Mouse (Mus musculus) limb, embryonic 10.5 days (tissue): ENCODE data around the gene Ift122. TPM values are rescaled to one million over a fixed set of nuclear protein-coding genes. Genes with fewer than 3 reads are reported as not detected.

Source experiments
- DNase-seq: peaks from one replicate; pipeline ENCODE4 v3.0.0-alpha.2; 2017; ENCODE audit warnings: low spot score
- H3K27ac ChIP-seq: fragments of 300-500 bp; sonication (generic); 2 replicates; pipeline ENCODE4 v1.5.1; 2016; ENCODE audit warnings: mild to moderate bottlenecking
- H3K27me3 ChIP-seq: fragments of 300-500 bp; sonication (generic); 2 replicates; pipeline ENCODE4 v1.6.1; 2016; ENCODE audit warnings: low read depth, mild to moderate bottlenecking; ENCODE audit not compliant: poor library complexity, severe bottlenecking
- H3K36me3 ChIP-seq: fragments of 300-500 bp; sonication (generic); 2 replicates; pipeline ENCODE4 v1.6.1; 2016; ENCODE audit warnings: mild to moderate bottlenecking, moderate library complexity
- H3K4me1 ChIP-seq: fragments of 300-500 bp; sonication (generic); 2 replicates; pipeline ENCODE4 v1.6.1; 2016
- H3K4me3 ChIP-seq: fragments of 300-500 bp; sonication (generic); 2 replicates; pipeline ENCODE4 v1.5.1; 2016; ENCODE audit warnings: mild to moderate bottlenecking, moderate library complexity
- H3K9me3 ChIP-seq: fragments of 300-500 bp; sonication (generic); replicated peaks from 2 replicates; pipeline ENCODE4 v1.6.1; 2016; ENCODE audit warnings: mild to moderate bottlenecking
- WGBS: fragments of 180-500 bp; shearing (Covaris S2); methylation state at CpG from one replicate; pipeline ENCODE4 v1.1.7; 2016; 5-methylcytosine and 5-hydroxymethylcytosine counted together
- polyA plus RNA-seq: library from polyadenylated mRNA; unstranded; fragments of >200 nt; fragmentation: Nextera tagmentation; extraction: Ambion mirVana; gene quantifications from 2 replicates; pipeline ENCODE4 v1.2.1, GENCODE M21; 2016

The Ift122 gene
- polyA plus RNA-seq, 1 experiment from 2014 or later, result 34.2 TPM

DNA sequence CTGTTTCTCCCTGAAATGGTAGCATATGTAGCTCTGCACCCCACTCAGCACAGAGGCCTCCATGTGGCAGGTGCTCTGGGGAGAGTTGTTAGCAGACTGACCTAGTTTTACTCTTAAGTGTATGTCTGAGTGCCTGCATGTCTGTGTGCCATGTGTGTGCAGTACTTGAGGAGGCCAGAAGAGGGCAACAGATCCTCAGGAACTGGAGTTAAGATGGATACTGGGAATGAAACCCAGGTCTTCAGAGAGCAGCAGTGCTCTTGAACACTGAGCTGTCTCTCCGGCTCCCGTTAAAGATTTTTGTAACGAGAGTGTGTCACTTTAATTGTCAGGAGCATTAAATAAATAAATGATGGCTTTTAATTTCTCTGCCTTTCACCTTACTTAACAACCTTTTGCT, 35.0 kb downstream of the Ift122 start:
- H3K4me1 ChIP-seq, result peaks cover 8% of the 10 kb centered on the region
- peaks cover 70% of the 10 kb centered on the region for H3K36me3 ChIP-seq
- WGBS, result 95% methylated on average over 3 of the region's 3 CpGs
- H3K9me3 ChIP-seq, result no peaks in the 10 kb centered on the region
- no peak overlapping the region for H3K4me3 ChIP-seq
- DNase-seq, result peak; percentile 41
- H3K27ac ChIP-seq, result no peak overlapping the region
- H3K27me3 ChIP-seq, result no peaks in the 10 kb centered on the region

DNA sequence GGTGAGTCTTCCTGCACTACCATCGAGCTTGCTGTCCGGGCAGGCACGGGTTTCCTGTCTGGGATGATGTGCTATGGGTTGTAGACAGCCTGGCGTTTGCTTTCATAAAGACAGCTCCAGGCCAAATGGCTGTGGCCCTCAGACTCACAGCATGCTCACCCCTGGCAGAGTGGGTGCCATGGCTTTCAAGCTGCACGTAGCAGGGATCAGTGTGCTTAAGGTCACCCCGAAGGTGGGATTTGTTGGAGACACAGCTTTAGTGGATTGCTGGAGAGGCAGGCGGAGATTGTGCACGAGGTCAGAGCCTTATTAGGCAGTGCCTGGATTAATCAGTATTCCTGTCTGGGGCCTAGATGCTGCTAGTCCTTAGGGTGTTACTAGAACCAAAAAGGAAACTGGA, 37.3 kb downstream of the Ift122 start:
- H3K4me3 ChIP-seq, result no peak overlapping the region
- H3K27me3 ChIP-seq, result no peaks in the 10 kb centered on the region
- peaks cover 71% of the 10 kb centered on the region for H3K36me3 ChIP-seq
- H3K9me3 ChIP-seq, result no peaks in the 10 kb centered on the region
- WGBS, result 89% methylated on average over 8 of the region's 8 CpGs
- DNase-seq, result no peak
- no peak overlapping the region for H3K27ac ChIP-seq
- H3K4me1 ChIP-seq, result peaks cover 8% of the 10 kb centered on the region

DNA sequence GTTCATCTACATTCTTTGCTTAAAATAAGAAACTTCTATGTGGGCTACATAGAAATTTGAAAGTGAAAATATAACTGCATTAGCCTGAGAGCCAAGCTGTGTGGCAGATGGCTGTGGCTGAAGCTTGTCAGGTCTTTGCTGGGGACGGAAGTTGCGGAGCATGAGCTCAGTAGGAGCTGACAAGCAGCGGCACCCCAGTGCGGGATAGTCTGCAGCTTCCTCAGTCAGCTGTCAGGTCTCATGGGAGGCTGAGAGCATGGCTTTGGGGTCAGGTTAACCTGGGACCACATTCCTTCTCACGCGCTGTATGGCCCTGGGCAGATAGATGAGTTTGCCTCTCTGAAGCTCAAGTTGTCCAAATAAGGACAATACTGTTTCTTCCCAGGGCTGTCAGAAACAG, 37.8 kb downstream of the Ift122 start:
- Histone ChIP-seq H3K27ac (no peak overlapping the region), H3K27me3 (no peaks in the 10 kb centered on the region), H3K4me3 (no peak overlapping the region), H3K36me3 (peaks cover 67% of the 10 kb centered on the region), H3K4me1 (peaks cover 8% of the 10 kb centered on the region), H3K9me3 (no peaks in the 10 kb centered on the region)
- no peak for DNase-seq
- WGBS, result 86% methylated on average over 6 of the region's 6 CpGs

DNA sequence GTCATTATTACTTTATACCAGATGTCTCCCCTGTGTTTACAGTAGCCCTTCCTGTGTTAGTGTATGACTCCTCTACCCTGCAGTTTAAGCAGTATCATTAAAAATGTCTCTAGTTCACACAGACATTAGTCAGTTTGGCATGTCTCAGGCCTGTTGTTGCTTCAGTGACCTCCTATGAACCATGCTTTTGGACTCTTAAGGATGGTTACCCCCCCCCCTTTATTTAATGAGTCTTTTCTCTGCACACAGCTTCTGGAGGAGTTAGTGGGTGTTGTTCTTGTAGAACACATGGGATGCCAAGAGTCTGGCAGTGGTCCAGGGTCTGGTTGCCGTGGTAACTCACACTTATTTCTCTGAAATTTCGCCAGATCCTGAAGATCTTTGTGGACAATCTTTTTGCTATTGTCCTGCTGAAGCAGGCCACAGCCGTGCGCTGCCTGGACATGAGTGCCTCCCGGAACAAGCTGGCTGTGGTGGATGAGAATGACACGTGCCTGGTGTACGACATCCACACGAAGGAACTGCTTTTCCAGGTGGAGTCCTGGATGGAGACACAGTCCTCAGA, 38.3 kb downstream of the Ift122 start:
- no peak overlapping the region for H3K27ac ChIP-seq
- peaks cover 65% of the 10 kb centered on the region for H3K36me3 ChIP-seq
- no peak overlapping the region for H3K4me3 ChIP-seq
- H3K4me1 ChIP-seq, result peaks cover 7% of the 10 kb centered on the region
- H3K9me3 ChIP-seq, result no peaks in the 10 kb centered on the region
- DNase-seq, result no peak
- WGBS, result 93% methylated on average over 8 of the region's 8 CpGs
- no peaks in the 10 kb centered on the region for H3K27me3 ChIP-seq

DNA sequence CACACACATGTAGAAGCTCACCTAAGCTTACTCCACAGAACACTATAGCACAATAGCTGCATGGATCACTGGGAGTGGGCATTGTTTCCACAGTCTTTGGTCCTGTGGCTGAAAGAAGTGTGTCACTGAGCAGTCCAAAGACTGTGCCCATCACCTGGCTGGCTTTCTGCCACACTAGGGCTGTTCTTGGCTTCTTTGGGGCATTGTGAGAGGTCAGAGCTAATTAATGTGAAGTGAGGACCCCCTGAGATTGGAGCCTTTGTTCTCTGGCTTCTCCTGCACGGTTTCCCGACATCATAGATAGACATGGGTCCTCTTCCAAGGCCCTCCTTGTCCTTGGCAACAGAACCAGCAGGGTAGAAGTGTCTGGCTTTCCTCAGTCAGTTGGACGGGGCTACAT, 39.1 kb downstream of the Ift122 start:
- H3K4me3 ChIP-seq, result no peak overlapping the region
- no peaks in the 10 kb centered on the region for H3K27me3 ChIP-seq
- H3K4me1 ChIP-seq, result peaks cover 4% of the 10 kb centered on the region
- no peak for DNase-seq
- H3K9me3 ChIP-seq, result no peaks in the 10 kb centered on the region
- 75% methylated on average over 3 of the region's 3 CpGs for WGBS
- H3K27ac ChIP-seq, result no peak overlapping the region
- H3K36me3 ChIP-seq, result peaks cover 57% of the 10 kb centered on the region

DNA sequence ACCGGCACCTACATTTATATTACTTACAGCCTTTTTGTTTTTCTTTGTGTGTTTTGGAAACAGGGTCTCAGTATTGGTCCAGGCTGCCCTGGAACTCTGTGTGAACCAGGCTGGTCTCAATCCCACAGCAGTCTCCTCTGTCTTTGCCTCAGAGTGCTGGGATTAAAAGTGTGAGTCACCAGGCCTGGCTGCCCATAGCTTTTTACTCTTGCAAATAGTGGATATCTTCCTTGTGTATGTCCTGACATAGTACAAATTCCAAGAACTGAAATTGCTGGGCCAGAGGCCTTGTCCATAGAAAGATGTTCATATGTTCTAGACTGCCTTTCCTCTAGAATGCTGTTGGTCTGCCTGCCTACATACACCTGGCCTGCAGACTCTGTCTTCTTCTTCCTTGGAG, 43.1 kb downstream of the Ift122 start:
- WGBS, result 90% methylated on average over 1 of the region's 1 CpGs
- Histone ChIP-seq H3K27ac (no peak overlapping the region), H3K4me3 (no peak overlapping the region), H3K36me3 (peaks cover 42% of the 10 kb centered on the region), H3K4me1 (peaks cover 23% of the 10 kb centered on the region), H3K9me3 (no peaks in the 10 kb centered on the region), H3K27me3 (no peaks in the 10 kb centered on the region)
- no peak for DNase-seq

DNA sequence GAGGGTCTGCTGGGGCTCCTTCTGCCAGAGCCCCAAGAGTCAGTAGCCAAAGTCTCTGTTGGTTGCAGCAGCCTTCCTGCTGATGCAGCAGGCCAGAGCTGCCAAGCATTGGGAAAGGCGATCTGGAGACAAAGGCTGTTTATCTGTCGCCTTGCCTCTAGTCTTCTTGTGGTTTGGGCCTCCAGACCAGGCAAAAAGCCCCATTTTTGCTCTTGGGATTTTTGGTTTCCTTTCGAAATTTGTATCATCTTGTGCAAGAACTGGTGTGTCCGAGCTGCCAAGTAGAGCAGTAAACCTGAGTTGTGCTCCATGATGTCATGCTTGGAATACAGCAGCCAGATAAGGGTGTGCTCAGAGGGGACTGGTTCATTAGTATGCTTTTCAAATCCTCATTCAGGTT, 43.8 kb downstream of the Ift122 start:
- Histone ChIP-seq H3K4me3 (no peak overlapping the region), H3K9me3 (no peaks in the 10 kb centered on the region), H3K36me3 (peaks cover 44% of the 10 kb centered on the region), H3K27ac (no peak overlapping the region), H3K27me3 (no peaks in the 10 kb centered on the region), H3K4me1 (peaks cover 28% of the 10 kb centered on the region)
- DNase-seq, result no peak
- 80% methylated on average over 4 of the region's 4 CpGs for WGBS

DNA sequence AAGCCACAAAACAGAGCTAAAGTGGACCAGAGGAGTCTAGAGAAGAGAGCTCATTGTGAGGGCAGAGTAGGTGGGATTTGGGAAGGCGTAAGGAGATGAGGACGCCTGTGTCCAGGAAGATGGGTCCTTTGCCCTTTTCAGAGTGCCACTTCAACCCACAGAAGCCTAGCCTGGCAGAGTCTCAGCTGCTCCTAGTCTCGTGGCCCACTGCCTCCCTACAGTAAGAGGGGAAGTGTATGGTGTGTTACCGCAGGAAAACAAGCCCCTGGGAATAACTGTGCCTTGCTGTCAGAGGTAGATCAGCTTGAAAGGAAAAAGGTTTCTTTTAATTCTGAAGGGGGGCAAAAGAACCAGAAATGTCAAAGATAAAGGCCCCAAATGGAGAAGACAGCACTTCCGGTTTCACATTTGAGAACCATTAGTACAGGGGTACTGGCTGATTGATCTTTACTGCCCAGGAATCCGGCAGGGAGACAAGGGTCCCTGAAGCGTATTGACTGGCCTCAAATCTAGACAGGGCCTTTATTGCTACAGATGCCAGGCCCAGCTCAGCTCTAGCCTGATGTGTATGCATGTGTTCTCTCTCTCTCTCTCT, 44.8 kb downstream of the Ift122 start:
- Histone ChIP-seq H3K4me1 (peaks cover 28% of the 10 kb centered on the region), H3K27me3 (no peaks in the 10 kb centered on the region), H3K4me3 (no peak overlapping the region), H3K27ac (peak overlapping the region; percentile 46), H3K9me3 (no peaks in the 10 kb centered on the region), H3K36me3 (peaks cover 44% of the 10 kb centered on the region)
- 63% methylated on average over 7 of the region's 7 CpGs for WGBS
- no peak for DNase-seq

DNA sequence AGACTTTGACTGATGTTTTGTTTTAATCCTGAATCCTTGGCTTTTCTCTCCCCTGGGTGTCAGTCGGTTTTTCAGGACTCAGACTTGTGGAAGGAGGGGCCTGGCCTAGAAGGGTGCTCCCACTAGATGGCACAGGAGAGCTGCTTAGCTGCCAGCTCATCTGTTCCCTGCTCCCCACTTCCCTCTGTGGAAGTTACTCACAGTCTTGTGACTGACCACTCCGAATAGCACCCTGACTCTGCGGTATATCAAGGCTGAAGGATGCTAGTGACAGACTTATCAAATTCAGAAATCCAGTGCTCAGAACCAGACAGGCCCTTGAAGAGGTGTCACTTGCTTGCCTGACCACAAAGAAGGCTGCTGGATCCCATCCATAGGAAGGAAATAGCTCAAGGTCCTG, 47.8 kb downstream of the Ift122 start:
- peaks cover 56% of the 10 kb centered on the region for H3K36me3 ChIP-seq
- H3K27me3 ChIP-seq, result no peaks in the 10 kb centered on the region
- no peak overlapping the region for H3K27ac ChIP-seq
- DNase-seq, result peak; percentile 54
- H3K4me3 ChIP-seq, result no peak overlapping the region
- peaks cover 28% of the 10 kb centered on the region for H3K4me1 ChIP-seq
- 25% methylated on average over 3 of the region's 3 CpGs for WGBS
- H3K9me3 ChIP-seq, result no peaks in the 10 kb centered on the region

DNA sequence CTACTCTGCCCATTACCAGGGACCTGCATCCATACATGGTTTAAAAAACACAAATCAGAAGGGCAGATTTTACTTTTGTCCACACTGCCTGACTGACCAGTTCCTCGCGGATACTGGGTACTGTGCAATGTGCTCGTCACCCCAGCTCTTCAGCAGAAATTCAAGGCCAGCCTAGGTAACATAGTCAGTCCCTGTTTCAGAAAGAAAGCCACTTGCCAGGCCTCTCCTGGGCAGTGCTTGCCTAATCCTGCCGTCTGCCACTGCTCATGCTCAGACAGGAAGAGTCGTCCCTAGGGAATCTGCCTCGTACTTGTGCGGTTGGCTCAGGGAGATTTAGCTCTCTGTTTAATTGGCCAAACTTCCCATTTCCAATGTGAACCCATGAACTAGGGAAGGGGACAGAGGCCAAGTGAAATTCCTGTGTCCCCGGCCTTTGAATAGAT, 48.2 kb downstream of the Ift122 start:
- peaks cover 60% of the 10 kb centered on the region for H3K36me3 ChIP-seq
- 84% methylated on average over 8 of the region's 8 CpGs for WGBS

DNA sequence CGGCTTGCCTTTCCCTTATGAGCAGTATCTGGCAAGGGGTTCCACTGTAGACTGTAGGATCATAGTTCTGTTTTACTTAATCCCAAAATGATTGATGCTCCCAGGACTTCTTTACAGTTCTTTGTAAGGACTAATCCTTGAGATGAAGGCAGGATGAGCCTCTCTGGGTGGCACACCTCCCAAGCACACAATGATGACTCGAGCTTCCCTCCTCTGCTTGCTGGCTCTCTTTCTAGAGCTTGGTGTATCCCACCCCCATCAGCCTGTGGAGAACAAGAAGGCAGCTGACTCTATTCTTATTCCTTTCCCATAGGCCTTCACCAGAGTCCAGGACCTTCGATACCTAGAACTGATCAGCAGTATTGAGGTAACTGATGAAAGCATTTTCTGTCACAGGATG, 49.3 kb downstream of the Ift122 start:
- WGBS, result 92% methylated on average over 3 of the region's 3 CpGs
- Histone ChIP-seq H3K27me3 (no peaks in the 10 kb centered on the region), H3K36me3 (peaks cover 70% of the 10 kb centered on the region), H3K4me3 (no peak overlapping the region), H3K4me1 (peaks cover 22% of the 10 kb centered on the region), H3K9me3 (no peaks in the 10 kb centered on the region), H3K27ac (no peak overlapping the region)
- DNase-seq, result no peak

More for the DNA sequence above, 48.2 kb downstream of the Ift122 start:
- no peak for DNase-seq
- no peaks in the 10 kb centered on the region for H3K27me3 ChIP-seq
- no peak overlapping the region for H3K4me3 ChIP-seq
- no peak overlapping the region for H3K27ac ChIP-seq
- H3K4me1 ChIP-seq, result peaks cover 28% of the 10 kb centered on the region
- H3K9me3 ChIP-seq, result no peaks in the 10 kb centered on the region

DNA sequence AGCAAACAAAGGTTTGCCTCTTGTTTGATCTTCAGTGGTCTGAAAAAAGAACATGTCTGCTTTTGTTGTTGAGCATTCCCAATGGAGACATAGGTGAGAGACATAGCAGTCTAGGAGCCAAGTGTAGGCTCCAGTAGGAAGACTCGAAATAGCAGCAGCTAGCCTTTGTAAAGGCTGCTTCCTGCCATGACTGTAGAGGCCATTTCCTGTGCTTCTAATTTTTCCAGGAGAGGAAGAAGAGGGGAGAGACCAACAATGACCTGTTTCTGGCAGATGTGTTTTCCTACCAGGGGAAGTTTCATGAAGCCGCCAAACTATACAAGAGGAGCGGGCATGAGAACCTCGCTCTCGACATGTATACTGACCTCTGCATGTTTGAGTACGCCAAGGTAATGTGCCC, 52.3 kb downstream of the Ift122 start:
- peak overlapping the region; percentile 4; the same call in 1 of the 2 replicates for H3K27ac ChIP-seq
- H3K9me3 ChIP-seq, result no peaks in the 10 kb centered on the region
- 96% methylated on average over 6 of the region's 6 CpGs for WGBS
- H3K36me3 ChIP-seq, result peaks cover 65% of the 10 kb centered on the region
- H3K4me3 ChIP-seq, result no peak overlapping the region
- peaks cover 17% of the 10 kb centered on the region for H3K4me1 ChIP-seq
- no peaks in the 10 kb centered on the region for H3K27me3 ChIP-seq
- DNase-seq, result no peak

DNA sequence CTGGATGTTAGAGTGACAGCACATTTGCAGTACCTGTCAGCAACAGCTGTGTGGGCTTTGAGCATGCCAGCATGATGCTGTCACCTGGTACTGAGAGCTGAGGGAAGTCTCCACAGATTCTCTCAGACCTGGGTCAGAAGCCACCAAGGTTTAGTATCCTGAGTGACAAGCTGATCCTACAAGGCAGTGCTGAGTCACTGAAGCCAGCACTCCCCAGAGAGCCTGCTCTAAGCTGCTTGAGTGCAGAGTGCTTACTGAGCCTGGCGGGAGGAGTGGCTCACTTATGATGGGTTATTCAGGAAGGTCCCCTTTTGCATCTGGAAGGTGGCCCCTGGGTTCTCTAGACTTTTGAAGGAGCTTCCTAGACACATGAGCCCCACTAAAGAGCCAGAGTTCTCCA, 53.2 kb downstream of the Ift122 start:
- Histone ChIP-seq H3K36me3 (peaks cover 65% of the 10 kb centered on the region), H3K9me3 (no peaks in the 10 kb centered on the region), H3K4me1 (peaks cover 13% of the 10 kb centered on the region), H3K4me3 (no peak overlapping the region), H3K27me3 (no peaks in the 10 kb centered on the region), H3K27ac (no peak overlapping the region)
- DNase-seq, result no peak
- WGBS, result 82% methylated on average over 1 of the region's 1 CpGs

DNA sequence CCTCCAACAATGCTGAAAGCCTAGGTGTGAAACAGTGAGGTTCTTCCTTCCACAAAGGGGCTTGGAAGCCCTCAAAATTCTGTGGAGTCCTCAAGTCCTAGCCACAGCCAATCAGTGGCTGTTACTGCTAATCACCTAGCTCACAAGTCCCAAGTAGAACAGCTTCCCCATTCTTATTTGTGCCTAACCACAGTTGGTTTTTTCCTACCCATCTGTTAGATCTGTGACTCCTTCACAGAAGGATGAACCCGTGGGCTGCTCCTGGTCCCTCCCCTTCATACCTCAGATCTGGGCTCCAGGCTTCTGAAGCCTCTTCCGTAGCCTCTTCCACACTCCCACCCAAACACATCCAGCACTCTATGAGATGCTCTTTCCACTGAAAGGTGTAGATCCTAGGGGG, 53.6 kb downstream of the Ift122 start:
- no peaks in the 10 kb centered on the region for H3K9me3 ChIP-seq
- peaks cover 9% of the 10 kb centered on the region; the same call in 1 of the 2 replicates for H3K4me1 ChIP-seq
- H3K4me3 ChIP-seq, result no peak overlapping the region
- H3K36me3 ChIP-seq, result peaks cover 63% of the 10 kb centered on the region
- WGBS, result 81% methylated on average over 2 of the region's 2 CpGs
- no peak overlapping the region for H3K27ac ChIP-seq
- DNase-seq, result no peak
- H3K27me3 ChIP-seq, result no peaks in the 10 kb centered on the region
